Mouse (Mus musculus): ENCODE results near the gene Ogn.
"Not testable (repeated sequence)": the region's sequence is repeated elsewhere in the genome, so short reads cannot be mapped to it uniquely, and the experiment has no call there.

Ogn gene

DNA sequence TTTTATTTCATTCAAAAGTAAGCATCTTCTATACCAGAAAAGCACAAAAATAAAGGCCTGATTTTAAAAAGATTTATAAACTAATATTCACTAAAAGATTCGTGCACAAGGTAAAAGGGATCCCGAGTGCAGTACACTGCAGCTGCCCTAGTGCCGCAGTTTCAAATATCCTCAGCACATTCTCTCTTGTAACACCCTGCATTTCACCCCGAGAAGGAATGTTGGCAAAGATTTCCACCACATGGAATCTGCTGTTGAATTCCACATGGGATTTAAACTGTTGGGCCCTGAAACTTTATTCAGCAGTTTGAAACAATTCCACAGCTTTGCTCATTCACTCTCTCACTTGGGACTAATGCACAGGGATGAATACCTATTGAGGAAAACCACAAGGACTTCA is at the start of gene Ogn:
Gene Ogn, plus strand, starts transcription at position 333 of the 400 bp plus-strand sequence.
- no peak for DNase-seq

DNA sequence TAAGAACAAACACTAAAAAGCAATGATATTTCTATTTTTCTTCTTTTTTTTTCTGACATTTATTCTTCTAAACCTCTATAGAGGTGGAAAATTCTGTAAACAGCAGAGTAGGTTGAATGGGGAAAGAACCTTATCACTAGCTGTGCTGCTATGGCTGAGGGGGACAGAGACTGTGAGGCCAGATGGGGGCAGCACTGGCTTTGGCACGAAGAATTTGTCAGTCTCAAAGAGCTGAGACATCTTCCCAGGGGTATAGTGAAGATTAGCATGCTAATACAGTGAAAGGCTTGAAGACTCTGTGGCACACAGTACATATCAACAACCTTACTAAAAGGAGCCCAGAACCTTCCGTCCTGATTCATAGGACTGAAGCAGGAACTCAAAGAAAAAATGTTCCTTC is 48.7 kb upstream of the Ogn start:
- DNase-seq: no peak

DNA sequence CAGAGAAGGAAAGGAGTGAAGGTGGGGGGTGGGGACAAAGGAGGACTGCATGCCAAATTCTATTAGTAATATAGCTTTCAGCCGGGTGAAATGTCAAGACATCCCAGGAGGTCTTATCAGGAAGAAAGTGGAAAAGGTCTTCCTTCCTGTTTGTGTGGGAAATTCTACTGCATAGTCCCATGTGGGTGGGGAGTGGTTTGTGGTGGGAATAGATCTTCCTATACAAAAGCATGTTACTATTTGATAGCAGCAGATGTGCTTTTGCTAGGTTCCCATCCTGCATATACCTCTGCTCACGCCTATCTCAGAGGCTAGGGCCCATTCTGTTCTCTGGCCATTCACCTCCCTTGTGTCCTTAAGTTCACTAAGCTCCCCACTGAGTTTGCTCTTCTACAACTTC is 47.0 kb upstream of the Ogn start:
- DNase-seq: no peak

DNA sequence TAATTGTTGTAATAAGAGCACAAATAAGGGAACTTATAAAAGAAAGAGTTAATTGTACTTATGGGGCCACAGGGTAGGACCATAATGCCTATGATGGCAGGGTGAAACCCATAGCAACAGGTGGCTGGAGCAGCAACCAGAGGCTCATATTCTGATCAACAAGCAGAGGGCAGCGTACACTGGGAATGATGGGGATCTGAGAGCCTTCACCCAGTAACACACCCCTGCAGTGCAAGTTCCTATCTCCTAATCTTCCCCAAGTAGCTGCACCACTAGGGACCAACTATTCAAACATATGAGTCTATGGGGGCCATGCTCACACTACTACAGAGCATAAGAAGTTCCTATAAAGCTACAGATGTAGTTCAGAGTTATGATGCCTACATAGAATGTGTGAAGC is 43.5 kb upstream of the Ogn start:
- DNase-seq: no peak

DNA sequence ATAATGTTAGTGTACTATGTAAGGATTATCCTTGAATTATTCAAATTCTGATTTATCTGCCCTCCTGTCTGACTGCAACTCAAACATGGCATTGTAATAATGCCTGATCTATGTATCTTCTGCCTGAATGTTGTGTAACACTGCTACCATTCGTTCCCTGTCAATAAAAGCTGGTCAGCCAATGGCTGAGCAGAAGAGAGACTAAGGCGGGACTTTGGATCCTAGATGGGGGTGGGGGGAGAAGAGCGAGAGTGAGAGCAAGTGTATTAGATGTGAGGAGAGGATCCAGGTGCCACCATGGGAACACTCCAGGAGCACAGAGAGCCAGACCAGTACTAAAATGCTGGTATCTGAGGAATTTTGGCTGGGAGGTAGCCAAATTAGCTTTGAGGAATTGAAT is 37.5 kb upstream of the Ogn start:
- no peak for DNase-seq

DNA sequence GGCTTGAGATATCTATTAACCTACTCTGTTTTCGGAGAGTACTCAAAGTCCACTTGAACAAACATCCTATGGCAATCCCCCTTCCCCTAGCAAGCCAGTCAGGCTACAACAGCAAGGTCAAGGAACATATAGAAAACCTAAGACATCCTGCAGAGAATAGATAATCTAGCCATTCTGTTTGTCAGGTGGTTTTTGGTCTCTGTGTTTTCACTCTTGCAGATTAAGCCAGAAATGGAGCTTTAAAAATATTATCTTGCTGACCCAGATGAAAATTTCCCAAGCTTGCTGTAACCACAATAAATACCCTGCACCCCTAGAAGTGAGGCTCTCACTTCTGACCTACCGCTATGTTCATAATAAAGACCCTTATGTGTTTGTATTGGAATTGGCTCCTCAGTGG is 36.4 kb upstream of the Ogn start:
- DNase-seq: no peak

DNA sequence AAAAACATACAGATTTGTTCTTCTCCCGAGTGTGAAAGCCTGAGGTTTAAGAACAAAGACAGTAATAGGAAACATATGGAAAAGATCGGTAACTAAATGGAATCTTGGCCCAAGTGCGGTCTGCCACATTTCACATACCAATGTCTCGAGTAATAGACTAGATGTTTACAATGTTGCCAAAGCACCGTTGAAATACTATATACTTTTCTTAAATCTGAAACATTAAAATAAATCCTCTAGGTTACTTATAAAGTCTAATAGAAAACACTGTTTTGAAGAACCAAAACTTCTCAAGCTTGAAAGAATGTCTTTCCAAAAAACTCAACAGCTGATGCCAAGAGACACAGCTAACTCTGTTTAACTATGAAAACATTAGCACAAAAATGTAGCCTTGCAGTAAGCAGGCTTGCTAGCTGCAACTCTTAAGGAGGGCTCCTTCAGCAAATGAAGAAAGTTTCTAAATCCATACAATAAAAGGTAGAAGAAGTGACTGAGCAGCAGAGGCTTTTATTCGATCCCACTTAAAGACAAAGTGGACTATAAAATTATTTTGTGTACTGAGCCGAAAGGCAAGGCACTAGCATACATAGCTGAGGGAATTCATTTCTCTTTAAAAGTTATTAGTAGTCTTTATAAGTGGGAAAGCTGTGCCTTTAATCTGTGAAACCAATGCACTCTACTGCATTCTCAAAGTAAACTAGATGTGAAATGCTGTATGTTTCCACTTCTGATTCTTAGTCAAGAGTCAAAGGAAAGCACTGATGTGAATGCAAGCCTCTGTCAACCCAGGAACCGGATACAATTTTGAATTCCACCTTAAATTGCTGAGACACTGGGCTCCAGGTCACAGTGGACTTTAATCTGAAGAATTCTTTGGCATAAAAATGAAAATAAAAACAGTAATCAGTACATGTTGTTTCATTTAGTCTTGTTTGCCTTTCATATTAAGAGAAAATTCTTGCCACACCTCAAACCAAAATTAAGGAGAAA is 26.0 kb upstream of the Ogn start, which contains the start of gene Omd:
Gene Omd, plus strand, starts transcription at position 922 of the 990 bp plus-strand sequence.
- no peak for DNase-seq

DNA sequence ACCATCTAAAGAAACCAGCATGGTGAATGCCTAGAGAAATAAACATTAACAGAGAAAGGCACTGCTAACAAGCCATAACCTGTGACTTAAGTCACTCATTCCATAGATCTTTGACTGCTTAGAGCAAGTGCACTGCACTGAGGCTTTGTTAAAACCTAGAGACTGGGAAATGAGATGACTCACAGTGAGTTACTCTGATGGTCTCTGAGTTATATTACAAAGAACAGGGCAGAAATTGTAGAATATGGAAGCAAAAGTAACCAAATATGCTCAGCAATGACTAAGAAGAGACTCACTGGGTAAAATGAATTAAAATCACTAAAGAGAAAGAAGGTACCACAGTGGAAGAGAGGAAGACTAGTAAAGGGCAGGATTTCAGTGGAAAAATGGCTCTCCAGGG is 24.0 kb upstream of the Ogn start:
- DNase-seq: no peak

DNA sequence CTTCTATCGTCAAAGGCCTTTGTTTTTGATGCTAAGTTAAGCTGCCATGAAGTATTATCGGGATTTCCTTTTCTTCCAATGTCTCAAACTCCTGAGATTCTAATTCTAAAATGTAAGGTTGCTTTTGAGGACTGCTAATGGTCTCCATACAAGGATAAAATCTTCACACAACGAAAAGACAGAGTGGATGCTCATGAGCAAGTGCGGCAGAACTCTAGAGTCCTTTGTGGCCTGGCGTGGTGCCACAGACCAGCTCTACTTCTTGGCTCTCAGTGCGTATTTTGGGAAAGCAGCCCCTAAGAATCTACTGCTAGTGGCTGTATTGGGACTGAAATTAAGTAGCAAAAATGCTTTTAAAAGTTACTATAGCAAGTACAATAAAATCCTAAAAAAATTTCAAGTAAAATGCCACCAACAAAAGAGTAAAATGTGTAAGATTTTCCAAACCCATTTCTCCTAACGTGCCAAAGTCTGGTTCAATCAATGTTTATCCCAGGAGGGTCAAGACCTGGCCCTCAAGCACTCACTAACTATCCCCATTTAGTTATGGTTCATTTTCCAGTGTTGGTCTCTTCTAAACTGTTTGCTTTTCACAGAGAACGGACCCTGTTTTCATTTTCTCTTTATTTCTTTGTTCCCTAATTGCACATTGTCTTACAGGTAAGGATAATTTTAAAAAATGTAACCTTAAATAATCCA is 23.4 kb upstream of the Ogn start:
- no peak for DNase-seq

DNA sequence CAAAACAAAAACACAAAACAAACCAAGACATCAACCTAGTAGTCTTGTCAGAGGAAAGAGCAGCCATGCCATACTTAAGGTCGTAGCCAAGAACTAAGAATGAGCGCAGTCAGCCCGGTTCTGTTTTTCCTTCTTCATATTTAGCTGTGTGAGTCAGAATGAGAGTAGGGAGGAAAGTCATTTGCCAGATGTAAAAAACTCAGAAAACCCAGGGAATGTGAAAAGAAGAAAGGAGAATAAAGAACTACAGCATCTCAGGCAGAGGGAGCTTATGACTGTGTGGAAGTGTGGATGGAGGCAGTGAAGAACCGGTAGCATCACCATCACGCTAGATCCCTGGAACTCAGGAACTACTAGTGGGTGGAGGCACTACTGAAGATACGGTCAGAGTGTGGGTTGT is 21.8 kb upstream of the Ogn start:
- no peak for DNase-seq

DNA sequence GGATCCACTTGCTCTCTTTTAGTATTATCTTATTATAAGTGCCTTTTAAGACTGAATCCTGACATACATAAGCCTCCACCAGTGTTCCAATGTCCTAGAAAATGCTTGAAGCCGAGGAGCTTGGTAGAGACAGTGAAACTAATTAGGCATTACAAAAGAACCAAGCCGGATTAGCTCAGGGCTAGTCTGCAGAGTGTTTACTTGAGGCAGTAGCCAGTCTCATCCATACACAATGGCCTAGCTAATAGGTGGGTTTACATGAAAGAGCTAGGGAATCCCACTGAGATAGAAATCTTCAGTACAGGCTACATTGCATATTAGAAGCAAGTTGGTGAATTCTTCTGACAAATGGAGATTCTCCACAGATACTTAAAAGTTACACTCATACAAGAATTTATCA is 5.3 kb upstream of the Ogn start:
- not testable (repeated sequence) for DNase-seq

DNA sequence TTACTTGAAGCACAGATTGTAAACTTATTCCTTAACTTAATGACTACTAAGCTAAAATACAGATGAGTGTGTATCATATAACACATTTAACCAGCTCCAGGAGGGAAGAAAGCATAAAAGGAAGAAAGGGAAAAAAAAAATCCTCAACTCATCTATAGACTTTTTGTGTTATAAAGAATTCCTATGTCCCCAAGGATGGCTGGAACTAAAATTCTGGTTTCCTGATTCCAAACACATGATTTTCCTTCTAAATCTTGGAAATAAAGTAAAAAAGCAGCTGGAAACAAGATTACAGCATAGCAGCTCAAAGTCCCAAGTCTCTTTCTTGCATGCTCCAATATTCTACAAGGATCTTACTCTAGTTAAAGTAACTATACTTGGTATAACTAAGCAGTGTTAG is 4.2 kb upstream of the Ogn start:
- DNase-seq: no peak

DNA sequence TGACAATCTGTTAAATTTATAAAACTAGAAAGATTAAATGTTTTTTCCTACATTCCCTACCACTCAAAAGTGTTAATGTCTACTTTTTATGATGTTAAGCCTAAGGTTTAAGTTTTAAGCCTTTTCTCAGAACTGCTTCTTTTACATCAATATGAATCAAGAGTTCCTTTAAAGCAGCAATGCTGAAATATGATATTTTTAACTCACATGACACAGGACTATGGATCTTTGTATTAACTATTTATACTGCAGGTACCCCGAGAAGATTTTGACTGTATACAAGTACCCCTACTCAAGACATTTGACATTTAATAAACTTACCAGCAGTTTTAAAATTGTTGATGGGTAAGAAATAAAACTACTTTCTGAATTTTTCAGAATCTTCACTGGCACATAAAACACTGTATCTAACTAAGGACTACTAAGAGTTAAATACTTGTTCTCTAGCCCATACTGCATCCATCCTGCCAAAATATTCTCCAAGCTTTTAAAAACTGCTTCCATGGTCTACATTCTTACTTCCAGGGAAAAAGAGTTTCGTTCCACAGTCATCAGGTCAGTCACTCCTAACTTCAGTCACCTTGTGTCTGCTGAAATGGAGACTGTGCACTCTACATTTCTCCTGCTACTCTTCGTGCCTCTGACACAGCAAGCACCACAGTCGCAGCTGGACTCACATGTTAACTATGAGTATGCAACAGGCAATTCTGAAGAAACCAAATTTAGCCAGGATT is 910 bp downstream of the Ogn start:
- DNase-seq: no peak

DNA sequence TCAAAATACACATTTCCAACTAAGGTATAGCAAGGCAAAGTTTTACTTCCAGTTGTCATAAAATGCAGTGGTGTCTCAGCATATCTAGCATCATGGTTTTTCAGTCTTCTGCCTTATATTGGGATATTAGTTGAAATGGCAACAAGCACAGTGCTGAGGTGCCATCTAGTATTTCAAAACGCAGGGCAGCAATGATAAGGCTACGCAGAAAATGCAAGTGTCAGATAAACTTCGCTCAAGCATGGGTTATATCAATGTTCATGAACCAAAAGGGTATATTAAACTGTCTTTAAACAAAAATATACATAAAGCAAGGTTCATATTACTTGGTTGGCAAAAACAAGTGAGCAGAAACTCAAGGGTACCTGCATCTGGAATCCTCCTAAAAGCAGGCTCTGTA is 9.2 kb downstream of the Ogn start:
- DNase-seq: no peak

DNA sequence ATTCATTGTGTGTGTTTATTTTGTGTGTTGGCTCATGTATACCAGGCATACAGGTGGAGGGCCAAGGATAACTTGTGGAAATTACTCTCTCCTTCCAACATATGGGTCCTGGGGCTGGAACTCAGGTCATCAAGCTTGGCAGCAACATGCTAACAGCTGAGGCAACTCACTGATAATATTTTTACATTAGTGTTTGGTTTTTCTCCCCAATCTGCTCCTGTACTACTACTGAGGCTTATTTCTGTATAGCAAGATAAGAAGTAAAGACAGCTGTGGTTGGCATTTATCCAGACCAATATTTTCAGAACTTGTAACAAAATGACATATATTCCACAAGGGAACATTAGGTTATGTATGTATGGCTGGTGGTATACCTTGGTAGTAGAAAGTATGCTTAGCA is 10.5 kb downstream of the Ogn start:
- no peak for DNase-seq

DNA sequence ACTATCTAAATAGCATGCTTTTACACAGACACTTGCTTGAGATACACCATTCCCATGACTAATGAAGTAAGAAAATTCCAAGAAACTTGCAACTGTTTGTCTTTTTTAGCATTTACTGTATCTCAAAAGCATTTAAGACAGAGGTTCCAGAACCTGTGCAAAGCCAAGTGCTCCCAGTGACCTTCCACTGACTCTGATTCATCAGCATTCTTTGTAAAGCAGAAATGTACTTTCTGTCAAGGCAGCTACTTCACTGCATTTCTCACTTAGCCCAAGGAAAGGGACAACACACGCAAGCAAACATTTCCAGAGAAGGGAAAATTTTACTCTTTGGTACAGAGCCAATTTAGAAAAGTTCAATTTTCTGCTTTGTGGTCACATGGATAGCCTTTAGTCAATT is 15.4 kb downstream of the Ogn start:
- DNase-seq: no peak

DNA sequence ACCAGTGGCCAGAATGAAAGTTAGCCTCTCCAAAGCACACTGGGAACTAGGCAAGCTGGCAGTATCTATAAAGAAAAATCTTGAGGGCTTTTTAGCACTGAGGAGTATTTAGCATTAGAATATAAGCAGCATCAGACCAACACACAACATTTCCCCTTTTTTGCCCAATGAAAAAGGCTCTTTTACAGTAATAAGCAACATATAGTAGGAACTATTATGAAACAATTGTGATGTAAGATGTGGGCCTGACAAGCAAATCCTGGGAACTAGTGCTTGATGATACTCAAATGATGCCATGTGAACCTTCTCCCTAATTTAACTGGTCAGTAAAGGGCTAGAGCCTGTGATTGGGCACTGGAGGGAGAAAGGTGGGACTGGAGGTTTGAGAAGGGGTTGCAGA is 20.3 kb downstream of the Ogn start:
- DNase-seq: no peak

DNA sequence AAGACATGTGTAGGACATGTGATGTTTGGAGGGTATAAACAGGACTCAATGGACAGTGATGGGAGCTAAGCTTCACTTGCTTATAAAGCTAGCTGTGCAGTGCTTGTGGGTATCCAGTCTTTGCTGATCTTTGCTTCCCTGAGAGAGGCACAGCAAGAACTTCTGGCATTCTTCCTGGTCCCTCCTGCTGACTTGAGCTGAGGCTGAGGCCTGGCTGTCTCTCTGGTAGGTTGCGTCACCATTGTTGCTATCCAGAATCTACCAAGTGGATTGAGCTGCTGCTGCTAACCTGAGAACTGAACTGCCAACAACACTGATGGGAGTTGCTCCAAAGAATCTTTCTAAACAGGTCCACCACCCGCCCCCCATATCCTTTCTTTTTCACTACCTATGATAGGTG is 21.2 kb downstream of the Ogn start:
- no peak for DNase-seq

DNA sequence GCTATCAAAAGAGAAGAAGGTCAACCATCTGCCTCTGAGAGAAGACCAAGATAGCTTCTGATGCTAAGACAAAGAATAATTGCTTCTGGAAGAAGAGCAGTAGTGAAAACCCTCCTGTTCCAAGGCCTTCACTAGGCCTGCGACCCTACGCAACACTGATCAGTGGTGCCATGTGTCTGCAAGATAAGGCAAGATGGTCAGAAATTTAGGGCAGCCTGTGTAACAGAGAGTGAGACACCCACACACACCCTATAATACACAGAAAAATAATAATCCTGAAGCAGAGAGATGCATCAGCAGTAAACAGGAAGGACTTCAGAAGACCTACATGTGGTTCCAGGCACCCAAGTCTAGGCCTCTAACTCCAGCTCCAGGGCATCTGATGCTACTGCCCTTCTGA is 32.1 kb downstream of the Ogn start:
- no peak for DNase-seq

DNA sequence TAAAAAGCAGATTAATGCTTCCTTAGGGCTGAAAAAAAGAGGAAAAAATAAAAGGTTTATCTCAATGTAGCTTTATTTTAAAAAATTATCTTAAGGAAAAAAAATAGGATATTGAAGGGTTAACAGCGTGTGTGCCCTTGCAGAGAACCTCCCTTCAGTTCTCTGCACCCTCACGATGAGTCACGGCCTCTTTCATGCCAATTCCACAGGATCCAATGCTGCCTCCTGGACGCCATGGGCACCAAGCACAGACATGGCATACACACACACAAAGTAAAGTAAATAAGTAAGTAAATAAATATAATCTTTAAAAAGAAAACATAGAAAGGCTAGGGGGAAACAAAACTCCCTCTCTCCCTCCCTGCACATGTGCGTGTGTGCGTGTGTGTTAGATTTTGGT is 34.8 kb downstream of the Ogn start:
- no peak for DNase-seq

DNA sequence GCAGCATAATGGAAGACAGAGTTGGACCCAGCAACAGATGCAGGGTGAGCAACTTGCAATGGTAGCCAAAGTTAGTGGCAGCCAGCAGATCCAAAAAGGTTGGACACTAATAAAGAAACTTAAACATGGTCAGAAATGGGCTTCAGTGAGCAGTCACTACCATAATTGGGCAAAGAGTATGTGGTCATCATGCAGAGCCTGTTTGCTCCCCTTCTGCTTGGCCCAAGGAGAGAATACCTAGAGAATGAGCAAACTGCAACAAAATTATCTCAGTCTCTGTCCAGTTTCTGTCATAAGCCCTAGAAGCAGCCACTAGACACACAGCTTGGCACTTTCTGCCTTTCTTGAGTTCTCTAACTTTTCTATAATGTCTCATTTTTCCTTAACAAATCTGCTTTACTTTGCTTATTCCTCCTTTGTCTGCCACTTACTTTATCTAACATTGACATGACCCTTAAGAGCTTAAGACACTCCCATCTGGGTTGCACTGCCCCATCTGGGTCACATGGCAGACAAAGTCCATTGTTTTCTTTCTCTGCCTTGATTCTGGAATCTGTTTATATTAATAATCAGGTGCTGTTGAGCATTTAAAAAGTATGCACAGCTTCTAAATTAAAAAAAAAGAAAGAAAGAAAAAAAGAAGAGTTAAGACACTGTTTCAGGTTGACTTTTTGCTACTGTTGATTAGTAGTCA is 36.0 kb downstream of the Ogn start:
- no peak for DNase-seq

DNA sequence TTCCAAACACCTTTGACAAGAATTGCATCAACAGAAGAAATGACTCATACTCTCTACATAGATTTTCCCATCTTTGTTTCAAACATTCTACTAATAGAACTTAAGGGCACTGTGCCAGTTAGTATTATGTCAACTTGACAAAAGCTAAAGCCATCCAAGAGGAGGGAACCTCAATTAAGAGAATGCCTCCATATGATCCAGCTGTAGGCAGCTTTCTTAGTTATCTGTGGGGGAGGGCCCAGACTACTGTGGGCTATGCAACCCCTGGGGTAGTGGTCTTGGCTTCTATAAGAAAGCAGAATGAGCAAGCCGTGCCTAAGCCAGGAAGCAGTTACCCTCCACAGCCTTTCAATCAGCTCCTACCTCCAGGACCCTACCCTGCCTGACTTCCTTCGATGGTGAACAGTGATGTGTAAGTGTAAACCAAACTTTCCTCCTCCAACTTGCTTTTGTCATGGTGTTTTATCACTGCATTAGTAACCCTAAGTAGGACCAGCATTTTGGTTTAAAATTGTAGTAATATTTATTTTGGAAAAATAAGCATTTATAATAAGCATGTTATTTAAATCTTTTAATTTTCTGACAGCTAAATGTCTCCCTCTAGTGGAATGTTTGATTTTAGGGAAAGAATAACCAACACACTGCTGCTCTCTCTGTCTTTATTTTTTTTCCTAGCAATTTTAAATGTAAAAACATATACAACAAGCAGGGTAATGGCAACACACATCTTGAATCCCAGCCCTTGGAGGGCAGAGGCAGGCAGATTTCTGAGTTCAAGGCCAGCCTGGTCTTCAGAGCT is 37.1 kb downstream of the Ogn start:
- no peak for DNase-seq

All from cerebellum, adult 8-10 months (tissue).